Mouse (Mus musculus): ENCODE data around the gene Ppp2r5b. TPM values are rescaled to one million over a fixed set of nuclear protein-coding genes. Genes with fewer than 3 reads are reported as not detected.

Gene Ppp2r5b
- polyA plus RNA-seq (2014; fragmentation: Illumina TruSeq; extraction: RNeasy Lipid Tissue Mini Kit (QIAGEN cat#74804); ENCODE audit: low read depth, low replicate concordance): 33.8 TPM

DNA sequence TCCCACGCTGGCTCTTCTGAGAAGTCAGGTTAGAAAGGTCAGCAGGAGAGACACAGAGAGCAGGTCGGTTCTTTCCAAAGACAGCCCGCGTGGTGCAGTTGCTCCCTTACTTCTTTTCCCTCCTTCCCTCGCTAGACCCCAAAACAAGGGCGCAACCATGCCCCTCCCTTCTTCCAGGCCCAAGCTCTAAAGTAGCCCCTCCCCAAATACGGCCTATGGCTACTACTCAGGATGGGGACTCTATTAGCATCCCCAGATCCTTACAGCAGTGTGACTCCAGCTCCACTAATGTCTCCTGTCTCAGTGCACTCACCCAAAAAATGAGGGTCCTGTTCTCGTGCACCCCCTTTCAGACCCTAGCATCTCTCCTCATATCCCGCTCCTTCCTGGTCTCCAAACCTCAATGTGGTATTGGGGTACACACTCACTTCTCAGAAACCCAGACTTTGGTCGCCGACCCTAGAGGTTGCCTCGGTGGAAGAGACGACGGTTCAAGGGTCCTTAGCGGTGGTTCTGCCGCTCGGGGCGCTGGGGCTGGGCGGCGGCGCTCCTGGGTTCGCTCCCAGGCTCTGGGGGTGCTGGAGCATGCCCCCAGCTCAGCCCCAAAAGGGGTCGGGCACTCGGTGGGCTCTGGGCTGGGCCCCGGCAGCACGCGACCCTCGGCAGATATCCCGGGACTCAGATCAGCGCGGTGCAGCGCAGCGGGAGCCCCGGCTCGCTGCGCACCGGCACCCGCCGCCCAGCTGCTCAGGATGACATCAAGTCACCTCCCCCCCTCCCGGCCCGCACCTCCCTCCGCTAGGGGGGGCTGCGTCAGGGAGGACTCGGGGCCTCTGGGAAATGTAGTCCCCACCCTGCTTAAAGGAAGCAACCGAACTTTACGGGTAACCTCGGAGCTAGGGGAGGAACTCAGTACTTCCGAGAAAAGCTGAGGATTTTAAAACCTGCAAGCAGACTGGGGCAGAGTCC, at the start of gene Ppp2r5b:
TSS of gene Ppp2r5b (minus strand) at position 789 of the 969 bp plus-strand sequence.

GRCm38 (mm10) chr19:6276426-6277421, 41.1 kb upstream of the Ppp2r5b start, which contains the start of gene Ehd1:
Gene Ehd1, plus strand, starts transcription at chr19:6276725.

DNA sequence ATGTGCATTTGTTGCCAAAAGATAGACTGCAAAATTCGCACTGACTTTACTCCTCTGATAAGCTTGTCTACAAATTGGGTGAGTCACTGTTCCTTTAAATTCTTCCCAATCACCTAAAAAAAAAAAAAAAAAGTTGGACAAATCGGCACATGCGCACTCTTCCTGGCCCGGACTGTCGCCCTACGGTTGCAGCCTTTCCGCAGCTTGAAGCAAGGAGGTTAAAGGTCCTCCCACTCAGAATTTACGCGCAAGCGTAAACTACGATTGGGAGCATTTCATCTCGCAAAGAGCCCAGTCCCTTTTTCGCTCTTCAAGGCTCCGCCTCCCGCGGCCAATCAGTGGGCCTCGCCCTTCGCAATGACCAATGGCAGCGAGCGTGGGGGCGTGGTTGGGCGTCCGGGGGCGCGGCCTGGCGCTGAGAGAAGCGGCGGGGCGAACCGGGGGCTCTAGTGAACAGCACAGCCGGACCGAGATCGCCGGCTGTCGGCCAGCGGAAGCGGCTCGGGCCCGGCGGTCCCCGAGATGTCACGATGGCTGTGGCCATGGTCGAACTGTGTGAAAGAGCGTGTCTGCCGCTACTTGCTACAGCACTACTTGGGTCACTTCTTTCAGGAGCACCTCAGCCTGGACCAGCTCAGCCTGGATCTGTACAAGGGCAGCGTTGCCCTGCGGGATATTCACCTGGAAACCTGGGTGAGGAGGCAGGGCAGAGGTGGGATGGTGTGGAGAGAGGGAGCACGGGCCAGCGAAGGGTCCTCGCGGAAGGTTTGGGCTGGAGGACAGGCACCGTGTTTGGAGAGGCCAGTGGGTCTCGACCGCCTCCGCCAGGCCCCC, 5.8 kb upstream of the Ppp2r5b start, which contains the start of gene Atg2a:
TSS of gene Atg2a (plus strand) at position 395 of the 834 bp plus-strand sequence.

DNA sequence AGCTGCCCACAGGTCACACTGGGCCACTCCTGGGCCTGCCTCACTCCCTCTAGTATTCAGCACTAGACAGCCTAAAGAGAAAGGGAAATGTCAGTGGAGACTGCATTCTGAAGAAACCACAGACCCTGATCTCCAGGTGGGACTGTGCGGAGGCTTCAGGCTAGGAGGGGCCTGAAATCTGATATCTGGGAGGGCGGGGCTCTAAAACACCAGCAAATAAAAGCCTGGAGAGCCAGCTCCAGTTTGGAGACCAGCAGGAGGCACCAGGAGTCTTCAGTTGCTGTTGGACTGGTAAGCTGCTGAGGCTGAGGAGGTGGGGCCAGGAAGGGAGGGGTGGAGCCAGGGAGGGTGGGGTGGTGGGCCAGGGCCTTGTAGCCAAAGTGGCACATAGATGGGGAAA, 9.5 kb downstream of the Ppp2r5b start, which contains the start of gene Gpha2:
TSS of gene Gpha2 (plus strand) at position 246 of the 400 bp plus-strand sequence.

DNA sequence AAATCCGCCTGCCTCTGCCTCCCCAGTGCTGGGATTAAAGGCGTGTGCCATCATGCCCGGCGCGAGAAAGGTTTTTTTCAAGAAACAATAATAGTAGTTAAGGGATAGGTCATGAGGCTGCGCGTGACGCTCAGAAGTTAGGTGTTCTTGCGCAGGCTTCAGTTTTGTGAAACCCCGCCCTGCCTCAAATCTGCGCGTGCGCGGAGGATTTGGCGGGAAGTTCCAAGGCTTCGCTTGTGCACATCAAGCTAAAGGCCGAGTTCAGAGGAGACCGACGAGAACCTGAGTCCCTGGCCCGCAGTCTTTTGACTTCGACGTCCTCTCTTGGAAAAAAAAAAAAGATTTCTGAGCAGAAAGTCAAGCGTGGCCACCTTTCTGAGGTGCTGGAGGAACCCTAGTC, 51.5 kb downstream of the Ppp2r5b start, which contains the start of gene Majin:
TSS of gene Majin (plus strand) at position 258 of the 400 bp plus-strand sequence.

Other genes with a start within 250 kb of the Ppp2r5b start
- not detected for gene Slc22a20, start 249.7 kb downstream of the Ppp2r5b start, polyA plus RNA-seq (2014; fragmentation: Illumina TruSeq; extraction: RNeasy Lipid Tissue Mini Kit (QIAGEN cat#74804); ENCODE audit: low read depth, low replicate concordance)
- gene Capn1, start 220.0 kb downstream of the Ppp2r5b start, polyA plus RNA-seq (2014; fragmentation: Illumina TruSeq; extraction: RNeasy Lipid Tissue Mini Kit (QIAGEN cat#74804); ENCODE audit: low read depth, low replicate concordance): 67.4 TPM
- gene Syvn1, start 189.3 kb downstream of the Ppp2r5b start, polyA plus RNA-seq (2014; fragmentation: Illumina TruSeq; extraction: RNeasy Lipid Tissue Mini Kit (QIAGEN cat#74804); ENCODE audit: low read depth, low replicate concordance): 75.1 TPM
- 40.4 TPM for gene Mrpl49, start 178.1 kb downstream of the Ppp2r5b start, polyA plus RNA-seq (2014; fragmentation: Illumina TruSeq; extraction: RNeasy Lipid Tissue Mini Kit (QIAGEN cat#74804); ENCODE audit: low read depth, low replicate concordance)
- 1,555 TPM for gene Fau, start 178.0 kb downstream of the Ppp2r5b start, polyA plus RNA-seq (2014; fragmentation: Illumina TruSeq; extraction: RNeasy Lipid Tissue Mini Kit (QIAGEN cat#74804); ENCODE audit: low read depth, low replicate concordance)
- gene Znhit2, start 174.7 kb downstream of the Ppp2r5b start, polyA plus RNA-seq (2014; fragmentation: Illumina TruSeq; extraction: RNeasy Lipid Tissue Mini Kit (QIAGEN cat#74804); ENCODE audit: low read depth, low replicate concordance): 32.8 TPM
- 73.5 TPM for gene Tm7sf2, start 167.5 kb downstream of the Ppp2r5b start, polyA plus RNA-seq (2014; fragmentation: Illumina TruSeq; extraction: RNeasy Lipid Tissue Mini Kit (QIAGEN cat#74804); ENCODE audit: low read depth, low replicate concordance)
- 36.4 TPM for gene Vps51, start 158.6 kb downstream of the Ppp2r5b start, polyA plus RNA-seq (2014; fragmentation: Illumina TruSeq; extraction: RNeasy Lipid Tissue Mini Kit (QIAGEN cat#74804); ENCODE audit: low read depth, low replicate concordance)
- gene Tmem262, start 155.8 kb downstream of the Ppp2r5b start, polyA plus RNA-seq (2014; fragmentation: Illumina TruSeq; extraction: RNeasy Lipid Tissue Mini Kit (QIAGEN cat#74804); ENCODE audit: low read depth, low replicate concordance): 0.74 TPM
- gene Gm28374, start 153.6 kb downstream of the Ppp2r5b start, polyA plus RNA-seq (2014; fragmentation: Illumina TruSeq; extraction: RNeasy Lipid Tissue Mini Kit (QIAGEN cat#74804); ENCODE audit: low read depth, low replicate concordance): not detected
- gene Zfpl1, start 150.9 kb downstream of the Ppp2r5b start, polyA plus RNA-seq (2014; fragmentation: Illumina TruSeq; extraction: RNeasy Lipid Tissue Mini Kit (QIAGEN cat#74804); ENCODE audit: low read depth, low replicate concordance): 51.5 TPM
- gene Cdca5, start 150.9 kb downstream of the Ppp2r5b start, polyA plus RNA-seq (2014; fragmentation: Illumina TruSeq; extraction: RNeasy Lipid Tissue Mini Kit (QIAGEN cat#74804); ENCODE audit: low read depth, low replicate concordance): 0.98 TPM
- gene AC131692.1, start 141.5 kb downstream of the Ppp2r5b start, polyA plus RNA-seq (2014; fragmentation: Illumina TruSeq; extraction: RNeasy Lipid Tissue Mini Kit (QIAGEN cat#74804); ENCODE audit: low read depth, low replicate concordance): 2.4 TPM
- gene Naaladl1, start 130.1 kb downstream of the Ppp2r5b start, polyA plus RNA-seq (2014; fragmentation: Illumina TruSeq; extraction: RNeasy Lipid Tissue Mini Kit (QIAGEN cat#74804); ENCODE audit: low read depth, low replicate concordance): not detected
- gene Sac3d1, start 117.2 kb downstream of the Ppp2r5b start, polyA plus RNA-seq (2014; fragmentation: Illumina TruSeq; extraction: RNeasy Lipid Tissue Mini Kit (QIAGEN cat#74804); ENCODE audit: low read depth, low replicate concordance): 10.6 TPM
- gene Snx15, start 107.6 kb downstream of the Ppp2r5b start, polyA plus RNA-seq (2014; fragmentation: Illumina TruSeq; extraction: RNeasy Lipid Tissue Mini Kit (QIAGEN cat#74804); ENCODE audit: low read depth, low replicate concordance): 20.6 TPM
- gene Batf2, start 94.9 kb downstream of the Ppp2r5b start, polyA plus RNA-seq (2014; fragmentation: Illumina TruSeq; extraction: RNeasy Lipid Tissue Mini Kit (QIAGEN cat#74804); ENCODE audit: low read depth, low replicate concordance): 1.4 TPM
- 52.1 TPM for gene Arl2, start 94.3 kb downstream of the Ppp2r5b start, polyA plus RNA-seq (2014; fragmentation: Illumina TruSeq; extraction: RNeasy Lipid Tissue Mini Kit (QIAGEN cat#74804); ENCODE audit: low read depth, low replicate concordance)
- gene Majin, start 51.5 kb downstream of the Ppp2r5b start, polyA plus RNA-seq (2014; fragmentation: Illumina TruSeq; extraction: RNeasy Lipid Tissue Mini Kit (QIAGEN cat#74804); ENCODE audit: low read depth, low replicate concordance): 0.65 TPM
- gene Gpha2, start 9.5 kb downstream of the Ppp2r5b start, polyA plus RNA-seq (2014; fragmentation: Illumina TruSeq; extraction: RNeasy Lipid Tissue Mini Kit (QIAGEN cat#74804); ENCODE audit: low read depth, low replicate concordance): 0.84 TPM
- 14.8 TPM for gene Atg2a, start 5.8 kb upstream of the Ppp2r5b start, polyA plus RNA-seq (2014; fragmentation: Illumina TruSeq; extraction: RNeasy Lipid Tissue Mini Kit (QIAGEN cat#74804); ENCODE audit: low read depth, low replicate concordance)
- 53.9 TPM for gene Ehd1, start 40.9 kb upstream of the Ppp2r5b start, polyA plus RNA-seq (2014; fragmentation: Illumina TruSeq; extraction: RNeasy Lipid Tissue Mini Kit (QIAGEN cat#74804); ENCODE audit: low read depth, low replicate concordance)
- gene Cdc42bpg, start 70.6 kb upstream of the Ppp2r5b start, polyA plus RNA-seq (2014; fragmentation: Illumina TruSeq; extraction: RNeasy Lipid Tissue Mini Kit (QIAGEN cat#74804); ENCODE audit: low read depth, low replicate concordance): 15.2 TPM
- 23.6 TPM for gene Men1, start 99.1 kb upstream of the Ppp2r5b start, polyA plus RNA-seq (2014; fragmentation: Illumina TruSeq; extraction: RNeasy Lipid Tissue Mini Kit (QIAGEN cat#74804); ENCODE audit: low read depth, low replicate concordance)
- gene Map4k2, start 105.3 kb upstream of the Ppp2r5b start, polyA plus RNA-seq (2014; fragmentation: Illumina TruSeq; extraction: RNeasy Lipid Tissue Mini Kit (QIAGEN cat#74804); ENCODE audit: low read depth, low replicate concordance): 36.8 TPM
- 195 TPM for gene Sf1, start 127.8 kb upstream of the Ppp2r5b start, polyA plus RNA-seq (2014; fragmentation: Illumina TruSeq; extraction: RNeasy Lipid Tissue Mini Kit (QIAGEN cat#74804); ENCODE audit: low read depth, low replicate concordance)
- 10.1 TPM for gene Pygm, start 148.5 kb upstream of the Ppp2r5b start, polyA plus RNA-seq (2014; fragmentation: Illumina TruSeq; extraction: RNeasy Lipid Tissue Mini Kit (QIAGEN cat#74804); ENCODE audit: low read depth, low replicate concordance)
- gene Rasgrp2, start 163.5 kb upstream of the Ppp2r5b start, polyA plus RNA-seq (2014; fragmentation: Illumina TruSeq; extraction: RNeasy Lipid Tissue Mini Kit (QIAGEN cat#74804); ENCODE audit: low read depth, low replicate concordance): 44.5 TPM
- gene Nrxn2, start 182.9 kb upstream of the Ppp2r5b start, polyA plus RNA-seq (2014; fragmentation: Illumina TruSeq; extraction: RNeasy Lipid Tissue Mini Kit (QIAGEN cat#74804); ENCODE audit: low read depth, low replicate concordance): 1.1 TPM